Comparison of ENCODE assay signal across 8 mouse cellular contexts in the genomic region with DNA sequence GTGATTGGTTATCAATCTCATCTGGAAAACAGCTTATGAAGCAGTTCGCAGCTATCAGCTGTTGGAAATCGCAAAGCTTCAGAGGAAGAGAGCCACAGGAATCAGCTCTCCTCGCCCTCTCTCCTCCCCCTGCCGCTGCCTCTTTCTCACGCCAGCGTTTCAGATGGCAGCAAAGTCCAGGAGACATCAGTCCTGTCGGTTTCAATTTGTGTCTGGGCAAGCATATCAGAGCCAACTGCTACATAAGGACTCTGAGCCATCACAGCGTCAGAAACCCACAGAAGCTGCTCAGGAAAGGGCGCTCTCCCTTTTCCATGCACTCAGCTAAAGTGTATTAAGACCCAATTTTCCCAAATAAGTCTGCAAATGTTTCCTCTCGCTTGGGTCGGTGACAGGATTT.
DNase-seq lines count a peak whose midpoint lies in the region; ATAC-seq and TF ChIP-seq lines count a peak whose summit lies in the region.

No protein-coding gene starts in this region.

- peak; percentile 48 for DNase-seq in lung, embryonic 14.5 days
- DNase-seq in lung, postnatal 25 days (ENCODE audit: low spot score), result no peak
- peak; percentile 33 for DNase-seq in hindbrain, embryonic 10.5 days (ENCODE audit: low spot score)
- peak; percentile 29 for DNase-seq in neural tube, embryonic 11.5 days (ENCODE audit: low spot score)
- DNase-seq in urinary bladder, postnatal 36 days (ENCODE audit: low spot score in 2 of 2), result no peak
- DNase-seq in spleen, postnatal 14 days (ENCODE audit: low spot score in 2 of 2), result no peak

- H3K4me2 ChIP-seq in lung, embryonic 14.5 days, result peak overlapping the region; percentile 53
- H3K4me2 ChIP-seq in embryonic facial prominence, embryonic 15.5 days (replicated peaks), result peak overlapping the region; percentile 36
- peak overlapping the region; percentile 57 for H3K4me2 ChIP-seq in limb, embryonic 13.5 days (replicated peaks)
- no peak overlapping the region for H3K4me2 ChIP-seq in neural tube, embryonic 11.5 days (ENCODE audit: low read depth)

- 18% methylated on average over 11 of the region's 11 CpGs for WGBS in lung, embryonic 14.5 days
- WGBS in embryonic facial prominence, embryonic 15.5 days, result 20% methylated on average over 11 of the region's 11 CpGs
- 31% methylated on average over 11 of the region's 11 CpGs for WGBS in hindbrain, embryonic 10.5 days
- 12% methylated on average over 11 of the region's 11 CpGs for WGBS in limb, embryonic 13.5 days
- 31% methylated on average over 11 of the region's 11 CpGs for WGBS in neural tube, embryonic 11.5 days

- peaks cover 8% of the 10 kb centered on the region for H3K4me1 ChIP-seq in lung, embryonic 14.5 days (ENCODE audit: insufficient read depth)
- H3K4me1 ChIP-seq in embryonic facial prominence, embryonic 15.5 days, result peaks cover 25% of the 10 kb centered on the region
- peaks cover 10% of the 10 kb centered on the region for H3K4me1 ChIP-seq in hindbrain, embryonic 10.5 days (replicated peaks)
- peaks cover 30% of the 10 kb centered on the region for H3K4me1 ChIP-seq in limb, embryonic 13.5 days
- peaks cover 7% of the 10 kb centered on the region for H3K4me1 ChIP-seq in neural tube, embryonic 11.5 days (ENCODE audit: control insufficient read depth, insufficient read depth, low read length)

- ATAC-seq in lung, embryonic 14.5 days (ENCODE audit: insufficient read depth), result no peak
- no peak for ATAC-seq in embryonic facial prominence, embryonic 15.5 days (ENCODE audit: insufficient number of reproducible peaks, low FRiP score, low TSS enrichment, low read depth)
- ATAC-seq in limb, embryonic 13.5 days (ENCODE audit: low FRiP score, low read depth), result no peak
- ATAC-seq in neural tube, embryonic 11.5 days (ENCODE audit: insufficient read depth, low FRiP score, low TSS enrichment), result no peak

- H3K36me3 ChIP-seq in lung, embryonic 14.5 days (ENCODE audit: insufficient read depth), result no peaks in the 10 kb centered on the region
- H3K36me3 ChIP-seq in embryonic facial prominence, embryonic 15.5 days, result no peaks in the 10 kb centered on the region
- H3K36me3 ChIP-seq in hindbrain, embryonic 10.5 days, result no peaks in the 10 kb centered on the region
- no peaks in the 10 kb centered on the region for H3K36me3 ChIP-seq in limb, embryonic 13.5 days
- H3K36me3 ChIP-seq in neural tube, embryonic 11.5 days (ENCODE audit: control insufficient read depth, insufficient read depth, low read length), result no peaks in the 10 kb centered on the region

- H3K9ac ChIP-seq in lung, embryonic 14.5 days, result no peak overlapping the region
- no peak overlapping the region for H3K9ac ChIP-seq in embryonic facial prominence, embryonic 15.5 days
- peak overlapping the region; percentile 39; the same call in 1 of the 2 replicates for H3K9ac ChIP-seq in limb, embryonic 13.5 days
- H3K9ac ChIP-seq in neural tube, embryonic 11.5 days (ENCODE audit: low read length), result no peak overlapping the region

- 0 out of 2 replicates have a peak overlapping the region, but pooled peaks have one; percentile 27 for H3K27ac ChIP-seq in lung, embryonic 14.5 days (ENCODE audit: low read depth)
- H3K27ac ChIP-seq in embryonic facial prominence, embryonic 15.5 days (replicated peaks), result peak overlapping the region; percentile 36
- peak overlapping the region; percentile 50 for H3K27ac ChIP-seq in hindbrain, embryonic 10.5 days
- H3K27ac ChIP-seq in limb, embryonic 13.5 days, result peak overlapping the region; percentile 61; the same call in 1 of the 2 replicates
- H3K27ac ChIP-seq in neural tube, embryonic 11.5 days (ENCODE audit: low read depth, low read length), result no peak overlapping the region

- H3K9me3 ChIP-seq in lung, embryonic 14.5 days (ENCODE audit: low read depth, low read length), result no peaks in the 10 kb centered on the region
- H3K9me3 ChIP-seq in embryonic facial prominence, embryonic 15.5 days (replicated peaks), result no peaks in the 10 kb centered on the region
- no peaks in the 10 kb centered on the region for H3K9me3 ChIP-seq in hindbrain, embryonic 10.5 days
- no peaks in the 10 kb centered on the region for H3K9me3 ChIP-seq in limb, embryonic 13.5 days
- H3K9me3 ChIP-seq in neural tube, embryonic 11.5 days (ENCODE audit: control insufficient read depth, low read length), result no peaks in the 10 kb centered on the region

- H3K4me3 ChIP-seq in lung, embryonic 14.5 days (ENCODE audit: low read depth, low read length), result peak overlapping the region; percentile 20
- H3K4me3 ChIP-seq in embryonic facial prominence, embryonic 15.5 days (replicated peaks), result peak overlapping the region; percentile 17; the same call in 1 of the 2 replicates
- H3K4me3 ChIP-seq in hindbrain, embryonic 10.5 days, result no peak overlapping the region
- peak overlapping the region; percentile 27 for H3K4me3 ChIP-seq in limb, embryonic 13.5 days
- H3K4me3 ChIP-seq in neural tube, embryonic 11.5 days (ENCODE audit: low read depth, low read length), result no peak overlapping the region

- TF ChIP-seq CTCF in lung, embryonic 14.5 days (IDR thresholded peaks at IDR 0.05; ENCODE audit: low read depth), result no peak

- no peaks in the 10 kb centered on the region for H3K27me3 ChIP-seq in lung, embryonic 14.5 days (ENCODE audit: insufficient read depth, low read length)
- H3K27me3 ChIP-seq in embryonic facial prominence, embryonic 15.5 days, result no peaks in the 10 kb centered on the region
- H3K27me3 ChIP-seq in hindbrain, embryonic 10.5 days (ENCODE audit: insufficient read depth, poor library complexity, severe bottlenecking), result no peaks in the 10 kb centered on the region
- H3K27me3 ChIP-seq in limb, embryonic 13.5 days, result no peaks in the 10 kb centered on the region
- no peaks in the 10 kb centered on the region for H3K27me3 ChIP-seq in neural tube, embryonic 11.5 days (ENCODE audit: control insufficient read depth, insufficient read depth, low read length)

Comparison
In these comparisons a context has a peak if more than half of its experiments do, and no peak if none do; other contexts are left out.
1. DNase-seq: peak in lung, embryonic 14.5 days (single experiment), hindbrain, embryonic 10.5 days (single experiment) and neural tube, embryonic 11.5 days (single experiment); none in lung, postnatal 25 days (single experiment), urinary bladder, postnatal 36 days (0 of 2) and spleen, postnatal 14 days (0 of 2).
2. H3K4me3 ChIP-seq: peak in lung, embryonic 14.5 days (single experiment), embryonic facial prominence, embryonic 15.5 days (single experiment) and limb, embryonic 13.5 days (single experiment); none in hindbrain, embryonic 10.5 days (single experiment) and neural tube, embryonic 11.5 days (single experiment).